Mouse (Mus musculus) left cerebral cortex, postnatal 4 days (tissue): ENCODE measurements around the gene Tmem156. TPM values are rescaled to one million over a fixed set of nuclear protein-coding genes. Genes with fewer than 3 reads are reported as not detected.
A peak's percentile ranks its signal among the peaks of the same experiment; 100 is the strongest.

Source experiments
- DNase-seq: peaks from one replicate; pipeline ENCODE4 v3.0.0-alpha.2; 2022
- intact Hi-C: fragments of 180-260 bp; cut with DNase I; formaldehyde crosslinking; loops from one replicate; pipeline ENCODE4 v1.15.1; 2025
- total RNA-seq, 2 experiments: library from RNA; stranded (reverse); gene quantifications; 2 replicates each; pipeline ENCODE4 v1.2.3; 2021

Gene Tmem156
- total RNA-seq, 2 experiments from 2014 or later: not detected

DNA sequence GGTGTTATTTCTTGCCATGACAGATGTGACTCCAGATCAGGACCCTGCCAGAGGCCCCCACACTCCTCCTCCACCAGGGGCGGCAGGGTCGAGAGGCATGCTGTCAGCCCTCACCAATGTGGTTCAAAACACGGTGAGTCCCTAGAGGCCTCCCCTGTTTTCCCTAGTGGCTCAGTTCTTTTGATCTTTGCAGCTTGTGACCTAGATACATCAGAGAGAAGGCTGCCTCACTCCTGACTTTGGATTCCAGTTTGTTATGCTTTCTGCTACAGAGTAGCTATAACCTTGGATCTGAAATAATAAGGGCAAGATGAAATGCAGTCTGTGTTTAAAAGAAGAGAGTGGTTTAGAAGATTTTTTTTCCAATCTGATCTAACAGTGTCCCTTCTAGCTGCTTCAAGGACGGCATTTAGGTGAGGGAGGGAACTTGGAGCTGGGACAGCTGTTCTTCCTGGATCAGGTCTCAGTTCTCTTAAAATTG, 85.9 kb downstream of the Tmem156 start:
- intact Hi-C loops: loop anchor here (10.0 kb wide), 4 partner anchors 129 to 389 kb away; partner anchors contain the start of genes Lias and Rpl9
- DNase-seq: peak; percentile 24

DNA sequence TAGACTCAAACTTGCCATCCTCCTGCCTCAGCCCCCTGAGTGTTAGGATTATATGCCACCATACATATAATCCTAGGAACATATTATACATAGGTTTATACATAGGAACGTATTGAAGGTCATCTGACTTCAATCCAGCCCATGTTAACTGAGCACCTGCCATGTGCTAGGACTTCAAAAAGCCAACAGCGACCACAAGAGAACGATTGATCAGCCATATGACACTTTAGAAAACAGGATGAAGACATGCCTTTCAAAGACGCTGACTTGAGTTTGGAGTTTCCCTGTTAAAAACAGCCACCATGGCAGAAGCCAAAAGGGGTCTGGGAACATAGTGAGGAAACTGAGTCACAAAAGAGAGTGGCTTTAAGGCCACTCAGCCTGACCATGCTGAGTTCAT, 86.7 kb downstream of the Tmem156 start:
- intact Hi-C loops: loop anchor here (10.0 kb wide), 4 partner anchors 130 to 390 kb away; partner anchors contain the start of genes Lias and Rpl9
- DNase-seq: no peak

Other genes starting within 250 kb of the Tmem156 start
- under 1 TPM; 0.48 to 0.77 TPM for gene Tlr1, start 158.6 kb downstream of the Tmem156 start, total RNA-seq
- 1 to 10 TPM in 1 of 2 experiments, under 1 TPM in 1; 0.91 to 2.5 TPM for gene Tlr6, start 132.0 kb downstream of the Tmem156 start, total RNA-seq
- gene Fam114a1, start 122.1 kb downstream of the Tmem156 start, total RNA-seq: 1 to 10 TPM; 4.5 to 5.1 TPM
- 10 to 100 TPM; 73.2 to 80.2 TPM for gene Klhl5, start 15.4 kb upstream of the Tmem156 start, total RNA-seq
- 10 to 100 TPM; 16.3 to 19.3 TPM for gene Wdr19, start 107.6 kb upstream of the Tmem156 start, total RNA-seq
- 10 to 100 TPM; 25.3 to 27.0 TPM for gene Rfc1, start 243.5 kb upstream of the Tmem156 start, total RNA-seq